Mouse (Mus musculus) small intestine, adult 2 months (tissue): Measurements from ENCODE around the gene Fam133b. TPM values are rescaled to one million over a fixed set of nuclear protein-coding genes. Genes with fewer than 3 reads are reported as not detected.
"Not testable (repeated sequence)": the region's sequence is repeated elsewhere in the genome, so short reads cannot be mapped to it uniquely, and the experiment has no call there.

Experiments
- H3K27ac ChIP-seq: fragments of 200-500 bp; 2 replicates; pipeline ENCODE4 v1.5.1; 2012; ENCODE audit warnings: low read depth, low read length, control low read depth, inconsistent platforms; ENCODE audit not compliant: insufficient read depth
- H3K27me3 ChIP-seq: fragments of 200-500 bp; 2 replicates; pipeline ENCODE4 v1.6.1; 2012; ENCODE audit warnings: mild to moderate bottlenecking, moderate library complexity, low read length, inconsistent platforms; ENCODE audit not compliant: control insufficient read depth, insufficient read depth
- H3K36me3 ChIP-seq: fragments of 200-500 bp; 2 replicates; pipeline ENCODE4 v1.6.1; 2012; ENCODE audit warnings: mild to moderate bottlenecking, low read length, control low read depth, inconsistent platforms; ENCODE audit not compliant: control insufficient read depth, insufficient read depth
- H3K4me1 ChIP-seq: fragments of 200-500 bp; 2 replicates; pipeline ENCODE4 v1.6.1; 2012; ENCODE audit warnings: low read length, inconsistent platforms, mixed read lengths; ENCODE audit not compliant: control insufficient read depth, insufficient read depth, insufficient read length
- H3K4me3 ChIP-seq: fragments of 200-500 bp; 2 replicates; pipeline ENCODE4 v1.5.1; 2012; ENCODE audit warnings: low read depth, mild to moderate bottlenecking, control low read depth, inconsistent platforms, low read length, moderate library complexity
- CTCF ChIP-seq: fragments of 200-500 bp; IDR thresholded peaks from 2 replicates; pipeline ENCODE4 v1.5.1; 2012; ENCODE audit warnings: low read depth, mild to moderate bottlenecking, control low read depth, inconsistent platforms, low read length, moderate library complexity, mixed read lengths; ENCODE audit not compliant: insufficient replicate concordance, insufficient read length; ENCODE audit errors: extremely low read depth
- POLR2A ChIP-seq: fragments of 200-500 bp; IDR thresholded peaks from 2 replicates; pipeline ENCODE4 v1.6.1; 2012; ENCODE audit warnings: low read depth, mild to moderate bottlenecking, control low read depth, inconsistent platforms, low read length, moderate library complexity
- WGBS: fragments of 180-500 bp; shearing (Covaris S2); methylation state at CpG from one replicate; pipeline ENCODE4 v1.1.7; 2018; 5-methylcytosine and 5-hydroxymethylcytosine counted together
- polyA plus RNA-seq: library from polyadenylated mRNA; depleted of rRNA; stranded (reverse); fragments of >200 nt; gene quantifications from 2 replicates; pipeline ENCODE4 v1.2.3, GENCODE M21; 2012

Gene Fam133b
- polyA plus RNA-seq, 1 experiment, result 1.7 TPM

DNA sequence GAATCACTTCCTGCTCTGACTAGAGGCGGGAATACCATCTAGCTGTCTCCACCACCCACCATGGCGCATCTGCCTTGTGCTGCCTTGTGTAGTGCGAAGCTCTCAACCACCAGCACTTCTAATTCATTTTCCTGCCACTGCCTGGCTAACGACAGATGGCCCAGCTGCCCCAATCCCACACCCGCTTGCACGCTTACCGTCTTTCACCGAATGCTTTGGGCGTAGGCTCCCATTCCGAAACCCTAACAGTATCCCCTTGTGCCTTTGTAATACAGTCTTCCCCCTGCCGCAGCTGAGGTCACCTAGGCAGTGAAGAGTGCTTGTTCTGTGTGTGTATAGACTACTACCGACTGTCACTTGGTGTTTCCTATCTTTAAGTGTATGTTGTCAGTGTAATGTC is 21.9 kb upstream of the Fam133b start:
- Histone ChIP-seq H3K27me3 (no peaks in the 10 kb centered on the region), H3K4me3 (no peak overlapping the region), H3K4me1 (no peaks in the 10 kb centered on the region), H3K36me3 (peaks cover 16% of the 10 kb centered on the region), H3K27ac (no peak overlapping the region)
- 95% methylated on average over 12 of the region's 12 CpGs for WGBS
- TF ChIP-seq CTCF (no peak), POLR2A (no peak)

DNA sequence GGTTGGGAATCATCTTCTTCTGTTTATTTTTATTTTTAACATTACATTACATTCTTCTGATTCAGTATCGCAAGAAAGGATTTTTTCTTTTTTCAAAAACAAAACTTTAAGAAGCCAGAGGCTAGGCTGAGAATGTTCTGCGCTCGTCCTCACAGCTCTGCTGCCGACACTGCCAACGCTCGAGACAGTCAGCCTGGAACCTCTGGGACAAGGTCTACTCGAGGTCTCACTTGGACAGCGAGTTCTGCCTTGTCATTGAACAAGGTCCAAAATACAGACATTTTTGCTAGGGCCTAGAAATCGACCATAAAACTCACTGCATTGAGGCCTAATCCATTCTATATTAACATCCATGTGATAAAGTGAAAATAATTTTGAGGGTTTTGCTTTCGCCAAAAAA is 20.8 kb upstream of the Fam133b start:
- Histone ChIP-seq H3K27ac (no peak overlapping the region), H3K4me3 (no peak overlapping the region), H3K4me1 (no peaks in the 10 kb centered on the region), H3K36me3 (peaks cover 16% of the 10 kb centered on the region), H3K27me3 (no peaks in the 10 kb centered on the region)
- TF ChIP-seq POLR2A (no peak), CTCF (no peak)
- WGBS, result 88% methylated on average over 10 of the region's 10 CpGs

GRCm38 (mm10) chr5:3527041-3527691 is 16.5 kb upstream of the Fam133b start:
- Histone ChIP-seq H3K36me3 (peaks cover 6% of the 10 kb centered on the region), H3K27me3 (no peaks in the 10 kb centered on the region), H3K27ac (no peak overlapping the region), H3K4me1 (no peaks in the 10 kb centered on the region), H3K4me3 (no peak overlapping the region)
- TF ChIP-seq POLR2A, result no peak
- no peak for TF ChIP-seq CTCF
- WGBS, result 58% methylated on average over 5 of the region's 5 CpGs

DNA sequence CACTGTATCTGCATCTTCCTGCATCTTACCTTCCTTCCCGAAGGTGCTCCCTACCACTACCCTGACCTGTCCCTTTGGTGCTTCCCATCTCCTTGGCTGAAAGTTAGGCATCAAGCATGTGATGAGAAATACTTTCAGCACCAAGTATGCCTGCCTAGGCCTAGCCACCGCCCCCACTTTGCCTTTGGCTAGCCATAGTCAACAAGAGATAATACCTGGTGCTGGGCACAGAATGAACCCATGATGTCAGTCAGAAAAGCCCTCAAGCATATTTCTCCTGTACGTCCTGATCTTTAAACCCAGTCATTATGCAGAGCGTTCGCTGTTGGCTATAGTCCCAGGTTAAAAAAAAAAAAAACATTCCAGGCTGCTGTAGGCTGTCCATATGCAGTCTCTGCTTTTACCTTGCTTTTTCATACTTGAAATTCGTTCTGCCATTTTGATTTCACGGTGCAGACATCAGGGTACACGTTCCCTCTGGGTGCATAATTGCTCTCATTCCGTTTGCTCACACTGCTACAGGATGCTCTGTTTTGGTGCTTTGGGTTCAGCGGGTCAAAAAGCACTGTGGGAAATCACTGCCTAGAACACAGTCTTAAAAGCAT is 13.9 kb upstream of the Fam133b start:
- Histone ChIP-seq H3K27ac (no peak overlapping the region), H3K36me3 (no peaks in the 10 kb centered on the region), H3K4me1 (no peaks in the 10 kb centered on the region), H3K4me3 (no peak overlapping the region), H3K27me3 (no peaks in the 10 kb centered on the region)
- TF ChIP-seq POLR2A (no peak), CTCF (no peak)
- 62% methylated on average over 10 of the region's 10 CpGs for WGBS

- not testable (repeated sequence) for H3K4me3 ChIP-seq, H3K4me1 ChIP-seq
Measured at GRCm38 (mm10) chr5:3532048-3532447, 11.6 kb upstream of the Fam133b start.

DNA sequence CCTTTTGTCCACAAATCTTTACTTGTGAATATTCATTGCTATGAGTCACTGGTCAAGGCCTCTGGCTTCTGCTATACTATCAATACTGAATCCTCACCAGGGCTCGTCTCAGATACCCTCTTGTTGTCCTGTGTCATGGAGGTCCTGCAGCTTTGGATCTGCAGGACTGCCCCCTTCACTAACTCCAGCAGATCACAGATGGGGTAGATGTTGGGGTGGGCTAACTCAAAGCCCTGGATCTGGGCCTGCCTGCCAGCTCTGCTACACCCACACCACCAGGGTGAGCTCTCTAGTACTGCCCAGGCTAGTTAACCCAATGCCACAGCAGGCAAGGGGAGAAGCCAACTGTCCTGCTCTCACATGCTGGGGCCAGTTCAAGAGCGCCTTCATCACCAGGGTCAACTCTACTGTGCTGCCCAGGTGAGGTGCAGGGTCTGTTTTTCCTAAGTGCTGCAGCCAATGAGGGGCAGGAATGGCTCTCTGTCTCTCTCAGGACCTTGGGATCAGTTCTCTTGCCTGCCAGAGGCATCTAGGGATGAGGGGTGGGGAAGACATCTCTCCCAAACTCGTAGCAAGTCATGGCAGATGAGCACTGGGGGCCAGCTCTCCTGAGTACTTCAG is 6.9 kb upstream of the Fam133b start:
- H3K4me3 ChIP-seq, result no peak overlapping the region
- 70% methylated on average over 3 of the region's 3 CpGs for WGBS
- H3K4me1 ChIP-seq, result no peaks in the 10 kb centered on the region
- H3K27me3 ChIP-seq, result no peaks in the 10 kb centered on the region
- TF ChIP-seq CTCF, result no peak
- TF ChIP-seq POLR2A, result no peak
- no peak overlapping the region for H3K27ac ChIP-seq
- H3K36me3 ChIP-seq, result no peaks in the 10 kb centered on the region

More at GRCm38 (mm10) chr5:3532048-3532447, 11.6 kb upstream of the Fam133b start:
- H3K27me3 ChIP-seq, H3K27ac ChIP-seq, H3K36me3 ChIP-seq: not testable (repeated sequence)
